Mouse (Mus musculus): ENCODE data around the gene Gm45015.

- TF ChIP-seq EP300 (IDR thresholded peaks at IDR 0.05; ENCODE audit: low read depth) (no peak), CTCF (IDR thresholded peaks at IDR 0.05; ENCODE audit: low read depth) (no peak)
Observed at GRCm38 (mm10) chrX:73327215-73327614, 9.4 kb downstream of the Gm45015 start.

Measured in heart, postnatal 0 days (tissue).